Mouse (Mus musculus) G1E (cell line): Measurements from ENCODE around the gene Kcnj3. TPM values are rescaled to one million over a fixed set of nuclear protein-coding genes. Genes with fewer than 3 reads are reported as not detected.

Experiments used
- ATAC-seq: 2 replicates; pipeline ENCODE4 v1.8.0; 2016; ENCODE audit warnings: mild to moderate bottlenecking; ENCODE audit not compliant: insufficient number of reproducible peaks, poor library complexity, low FRiP score, severe bottlenecking; ENCODE audit errors: extremely low read depth
- DNase-seq: peaks from one replicate; pipeline ENCODE4 v3.0.0; 2012; ENCODE audit warnings: low spot score
- H3K27me3 ChIP-seq: 2 replicates; pipeline ENCODE4 v1.6.1; 2012; ENCODE audit warnings: mild to moderate bottlenecking, low read length, inconsistent platforms; ENCODE audit not compliant: insufficient read depth
- H3K36me3 ChIP-seq: replicated peaks from 2 replicates; pipeline ENCODE3; 2012; ENCODE audit warnings: mild to moderate bottlenecking, inconsistent platforms
- H3K4me1 ChIP-seq: 2 replicates; pipeline ENCODE4 v1.6.1; 2012; ENCODE audit warnings: low read depth, low read length, inconsistent platforms, mixed read lengths; ENCODE audit not compliant: insufficient read depth
- H3K4me3 ChIP-seq: 2 replicates; pipeline ENCODE4 v1.5.1; 2012; ENCODE audit warnings: low read depth, mild to moderate bottlenecking, inconsistent platforms, low read length, moderate library complexity, mixed read lengths
- H3K9me3 ChIP-seq: replicated peaks from 2 replicates; pipeline ENCODE4 v1.6.1; 2012; ENCODE audit warnings: inconsistent platforms
- CTCF ChIP-seq: IDR thresholded peaks from 2 replicates; pipeline ENCODE4 v1.5.1; 2012; ENCODE audit warnings: low read depth, low read length, inconsistent platforms, mixed read lengths
- GATA1 ChIP-seq: IDR thresholded peaks from 2 replicates; pipeline ENCODE4 v1.6.1; 2012; ENCODE audit warnings: borderline replicate concordance, low read length, inconsistent platforms, mixed read lengths
- GATA2 ChIP-seq: IDR thresholded peaks from 2 replicates; pipeline ENCODE4 v1.6.1; 2012; ENCODE audit warnings: low read depth, low read length, inconsistent platforms, borderline replicate concordance
- POLR2AphosphoS5 ChIP-seq: IDR thresholded peaks from 2 replicates; pipeline ENCODE4 v1.6.1; 2012; ENCODE audit warnings: low read depth, low read length, inconsistent platforms; ENCODE audit not compliant: insufficient replicate concordance
- TAL1 ChIP-seq: conservative IDR thresholded peaks from 2 replicates; pipeline ENCODE4 v1.6.1; 2012; ENCODE audit warnings: low read depth, low read length, inconsistent platforms, mixed read lengths
- polyA plus RNA-seq: library from polyadenylated mRNA; stranded (reverse); fragments of >175 nt; gene quantifications from 2 replicates; pipeline ENCODE4 v1.2.3, GENCODE M21; 2012
- total RNA-seq, 2 experiments: library from RNA; stranded (forward) in 1 of 2; stranded (reverse) in 1 of 2; fragments of 200-1000 nt in 1 of 2; fragments of >200 nt in 1 of 2; fragmentation: Nextera tagmentation in 1 of 2; gene quantifications; 2 replicates each; pipeline ENCODE4 v1.2.3; 2014 to 2017

Gene Kcnj3
- total RNA-seq (2014; fragmentation: Nextera tagmentation) (not detected in 2 replicates), total RNA-seq (2017) (0.11 and 0.12 TPM in 2 replicates), polyA plus RNA-seq (not detected in 2 replicates)

DNA sequence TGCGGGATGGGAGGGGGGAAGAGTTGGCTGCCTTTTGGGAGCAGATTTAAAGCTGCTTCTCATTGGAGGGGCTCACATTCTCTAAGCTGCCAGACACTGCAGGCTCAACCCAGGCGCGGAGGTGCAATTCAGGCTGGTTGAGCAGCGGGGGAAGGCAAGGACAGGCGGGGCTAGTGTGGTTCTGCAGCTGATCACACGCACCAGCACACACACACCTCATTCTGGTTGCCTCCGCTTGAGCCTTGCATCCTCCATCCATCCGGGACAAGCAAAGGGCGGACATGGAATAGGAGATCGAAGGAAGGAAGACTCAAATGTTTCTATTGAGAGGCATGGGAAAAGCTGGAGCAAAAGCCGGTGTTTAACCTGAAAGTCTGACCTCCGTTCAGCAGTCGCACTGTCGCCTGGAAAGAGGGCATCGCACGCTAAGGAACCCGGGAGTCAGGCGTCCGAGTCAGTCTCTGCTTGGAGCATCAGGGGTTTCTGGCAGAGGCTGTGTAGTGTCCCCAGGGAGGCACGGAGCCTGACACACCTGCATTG is at the start of gene Kcnj3:
Gene Kcnj3, plus strand, starts transcription at position 250 of the 540 bp plus-strand sequence.
- Histone ChIP-seq H3K27me3 (no peaks in the 10 kb centered on the region), H3K9me3 (peaks cover 24% of the 10 kb centered on the region), H3K36me3 (no peaks in the 10 kb centered on the region), H3K4me1 (no peaks in the 10 kb centered on the region), H3K4me3 (no peak within 1 kb of the TSS)
- DNase-seq (no peak), ATAC-seq (no peak)
- TF ChIP-seq TAL1 (no peak), GATA1 (no peak), POLR2AphosphoS5 (no peak), CTCF (no peak), GATA2 (no peak)

DNA sequence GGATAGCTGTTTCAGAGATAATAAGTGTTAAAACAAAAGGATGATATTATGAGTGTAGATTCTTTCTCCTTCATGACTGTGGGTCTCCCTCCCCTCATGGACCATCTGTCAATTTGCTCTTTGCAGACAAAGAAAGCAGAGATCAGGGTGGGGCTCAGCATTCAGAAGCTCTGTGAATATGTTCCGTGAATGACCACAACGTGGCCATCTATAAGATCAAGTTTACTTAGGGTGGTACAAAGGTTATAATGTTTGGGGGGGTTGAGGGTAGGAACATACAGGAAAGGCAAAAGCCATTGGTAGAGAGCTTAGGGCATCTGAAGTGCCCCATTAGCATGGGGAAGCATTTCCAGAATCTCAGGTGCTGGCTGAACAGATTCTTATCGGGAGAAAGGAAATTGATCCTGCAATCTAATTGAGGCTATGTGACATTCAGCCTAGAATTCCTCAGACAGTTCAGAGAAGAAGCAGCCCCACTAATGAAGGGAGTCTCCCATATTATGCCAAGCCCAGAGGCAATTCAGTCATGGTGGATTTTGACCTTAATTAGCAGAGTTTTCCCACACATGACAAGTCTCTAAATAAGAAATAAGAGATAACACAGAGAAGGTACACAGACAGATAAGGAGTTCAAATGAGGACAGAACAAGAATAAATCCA is 45.3 kb upstream of the Kcnj3 start:
- Histone ChIP-seq H3K36me3 (no peaks in the 10 kb centered on the region), H3K4me3 (no peak overlapping the region), H3K4me1 (no peaks in the 10 kb centered on the region), H3K9me3 (no peaks in the 10 kb centered on the region), H3K27me3 (no peaks in the 10 kb centered on the region)
- ATAC-seq = no peak
- DNase-seq = no peak
- TF ChIP-seq TAL1 = no peak
- TF ChIP-seq CTCF = no peak
- TF ChIP-seq GATA2 = no peak
- no peak for TF ChIP-seq POLR2AphosphoS5
- TF ChIP-seq GATA1 = no peak

- H3K4me3 ChIP-seq = no peak overlapping the region
- TF ChIP-seq GATA2 (no peak), CTCF (no peak), TAL1 (no peak), POLR2AphosphoS5 (no peak), GATA1 (no peak)
- H3K27me3 ChIP-seq = no peaks in the 10 kb centered on the region
- DNase-seq = no peak
- no peaks in the 10 kb centered on the region for H3K36me3 ChIP-seq
- no peaks in the 10 kb centered on the region for H3K9me3 ChIP-seq
- H3K4me1 ChIP-seq = no peaks in the 10 kb centered on the region
- no peak for ATAC-seq
Observed at GRCm38 (mm10) chr2:55405307-55405706, 30.5 kb upstream of the Kcnj3 start.

DNA sequence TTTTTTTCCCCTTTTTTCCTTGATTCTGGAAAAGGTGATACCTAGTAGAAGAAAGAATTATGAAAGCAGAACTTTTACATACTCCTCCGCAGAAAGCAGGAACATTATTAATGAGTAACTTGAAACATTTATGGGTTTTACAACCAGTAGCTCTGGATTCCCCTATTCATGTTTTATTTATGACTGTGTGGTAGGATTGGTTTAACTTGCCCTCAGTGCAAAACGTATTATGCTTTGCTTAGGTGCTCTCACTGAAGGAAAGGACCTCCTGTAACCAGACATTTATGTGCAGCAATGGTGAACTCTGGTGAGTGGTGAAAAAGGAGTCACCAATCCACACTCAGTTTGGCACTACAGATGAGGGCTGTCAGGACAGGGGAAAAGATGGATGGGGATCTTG is 8.1 kb upstream of the Kcnj3 start:
- Histone ChIP-seq H3K4me1 (no peaks in the 10 kb centered on the region), H3K9me3 (0 out of 2 replicates have a peak, but pooled peaks cover 2% of the 10 kb centered on the region), H3K4me3 (no peak overlapping the region), H3K36me3 (no peaks in the 10 kb centered on the region), H3K27me3 (no peaks in the 10 kb centered on the region)
- ATAC-seq (no peak), DNase-seq (no peak)
- TF ChIP-seq TAL1 (no peak), GATA1 (no peak), GATA2 (no peak), CTCF (no peak), POLR2AphosphoS5 (no peak)

DNA sequence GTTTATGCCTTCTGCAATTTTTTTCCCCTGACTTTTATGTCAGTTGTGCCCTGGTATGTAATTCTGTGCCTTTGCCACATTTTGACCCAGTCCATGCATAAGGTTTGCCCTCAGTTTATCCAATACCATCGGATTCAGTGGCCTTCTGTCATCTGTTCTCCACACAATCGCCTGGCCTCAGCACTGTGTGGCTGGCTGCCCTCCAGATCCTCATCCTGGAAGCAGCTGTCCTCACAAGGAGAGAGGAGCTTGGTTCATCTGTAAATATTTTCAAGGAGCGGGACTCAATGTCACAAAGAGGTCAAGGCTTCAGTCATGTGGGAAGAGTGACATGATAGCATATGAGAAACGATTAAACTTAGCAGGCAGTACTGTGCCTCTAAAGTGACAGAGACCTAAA is 3.7 kb upstream of the Kcnj3 start:
- H3K9me3 ChIP-seq = peaks cover 18% of the 10 kb centered on the region
- H3K4me3 ChIP-seq = no peak overlapping the region
- TF ChIP-seq GATA1 (no peak), TAL1 (no peak), GATA2 (no peak), CTCF (no peak), POLR2AphosphoS5 (no peak)
- ATAC-seq (no peak), DNase-seq (no peak)
- no peaks in the 10 kb centered on the region for H3K36me3 ChIP-seq
- H3K27me3 ChIP-seq = no peaks in the 10 kb centered on the region
- no peaks in the 10 kb centered on the region for H3K4me1 ChIP-seq

- Histone ChIP-seq H3K4me1 (no peaks in the 10 kb centered on the region), H3K9me3 (peaks cover 24% of the 10 kb centered on the region), H3K27me3 (no peaks in the 10 kb centered on the region), H3K4me3 (no peak overlapping the region), H3K36me3 (no peaks in the 10 kb centered on the region)
- no peak for ATAC-seq
- DNase-seq = no peak
- no peak for TF ChIP-seq TAL1
- no peak for TF ChIP-seq GATA2
- no peak for TF ChIP-seq POLR2AphosphoS5
- no peak for TF ChIP-seq GATA1
- TF ChIP-seq CTCF = no peak
Observed at GRCm38 (mm10) chr2:55436261-55437006, 664 bp downstream of the Kcnj3 start.
